Mouse (Mus musculus) intestine, postnatal 0 days (tissue): ENCODE results near the gene Ankrd44. TPM values are rescaled to one million over a fixed set of nuclear protein-coding genes. Genes with fewer than 3 reads are reported as not detected.

Experiments
- ATAC-seq: fragments of 200-750 bp; cut with Nextera tagmentation; 2 replicates; pipeline ENCODE4 v1.8.0; 2017; ENCODE audit warnings: mild to moderate bottlenecking, moderate TSS enrichment, moderate library complexity
- H3K27ac ChIP-seq: fragments of 300-500 bp; sonication (generic); 2 replicates; pipeline ENCODE4 v1.5.1; 2014; ENCODE audit warnings: mild to moderate bottlenecking, low read depth, low read length, moderate library complexity
- H3K27me3 ChIP-seq: fragments of 300-500 bp; sonication (generic); replicated peaks from 2 replicates; pipeline ENCODE4 v1.6.1; 2014; ENCODE audit warnings: low read length, mixed read lengths; ENCODE audit not compliant: control insufficient read depth, insufficient read depth
- H3K36me3 ChIP-seq: fragments of 300-500 bp; sonication (generic); 2 replicates; pipeline ENCODE4 v1.6.1; 2014; ENCODE audit warnings: mild to moderate bottlenecking, moderate library complexity; ENCODE audit not compliant: control insufficient read depth, insufficient read depth
- H3K4me1 ChIP-seq: fragments of 300-500 bp; sonication (generic); replicated peaks from 2 replicates; pipeline ENCODE4 v1.6.1; 2014; ENCODE audit warnings: antibody characterized with exemption, low read length, mixed read lengths; ENCODE audit not compliant: control insufficient read depth, insufficient read depth
- H3K4me2 ChIP-seq: fragments of 300-500 bp; sonication (generic); replicated peaks from 2 replicates; pipeline ENCODE4 v1.6.1; 2014; ENCODE audit warnings: low read depth, mild to moderate bottlenecking, moderate library complexity
- H3K4me3 ChIP-seq: fragments of 300-500 bp; sonication (generic); 2 replicates; pipeline ENCODE4 v1.5.1; 2014; ENCODE audit warnings: low read depth, low read length
- H3K9ac ChIP-seq: fragments of 300-500 bp; sonication (generic); 2 replicates; pipeline ENCODE4 v1.6.1; 2014; ENCODE audit warnings: mild to moderate bottlenecking, low read depth, low read length
- H3K9me3 ChIP-seq: fragments of 300-500 bp; sonication (generic); 2 replicates; pipeline ENCODE4 v1.6.1; 2016; ENCODE audit warnings: mixed run types; ENCODE audit not compliant: control insufficient read depth
- CTCF ChIP-seq: sonication (generic); IDR thresholded peaks from 2 replicates; pipeline ENCODE4 v1.5.1; 2016; ENCODE audit warnings: low read depth, mild to moderate bottlenecking, control low read depth, antibody characterized with exemption, moderate library complexity
- WGBS: fragments of 180-500 bp; shearing (Covaris S2); extraction: QIAGEN DNeasy Blood & Tissue Kit; methylation state at CpG from one replicate; pipeline ENCODE4 v1.1.7; 2014; 5-methylcytosine and 5-hydroxymethylcytosine counted together
- polyA plus RNA-seq: library from polyadenylated mRNA; unstranded; fragments of >200 nt; fragmentation: Nextera tagmentation; extraction: Ambion mirVana; gene quantifications from 2 replicates; pipeline ENCODE4 v1.2.1, GENCODE M21; 2015

Gene Ankrd44
- polyA plus RNA-seq, 1 experiment from 2014 or later: 5.5 TPM

DNA sequence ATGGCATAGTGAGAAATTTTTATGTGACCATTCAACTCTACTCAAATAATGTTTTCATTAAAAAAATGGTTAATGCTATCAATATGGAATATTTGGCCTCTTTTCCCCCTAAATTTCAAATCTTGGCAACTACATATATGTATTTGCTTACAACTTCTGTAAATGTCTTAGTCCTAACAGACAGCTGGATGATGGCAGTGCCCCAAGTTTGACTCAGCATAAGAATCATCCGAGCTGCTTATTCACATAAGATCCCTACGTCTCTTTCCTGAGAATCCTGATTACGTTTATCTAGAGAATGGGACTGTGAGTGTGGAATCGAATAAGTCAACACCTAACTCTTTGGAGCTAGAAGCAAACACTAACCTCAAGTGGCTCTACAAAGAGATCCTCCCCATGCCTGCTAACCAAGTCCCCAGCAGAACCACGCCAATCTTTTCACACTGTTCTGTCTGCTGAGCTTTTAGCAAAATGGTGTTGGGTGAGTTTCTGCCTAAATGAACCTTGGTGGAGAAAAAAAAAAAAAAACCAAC lies 96.4 kb downstream of the Ankrd44 start:
- no peaks in the 10 kb centered on the region for H3K36me3 ChIP-seq
- no peak for TF ChIP-seq CTCF
- H3K27me3 ChIP-seq: no peaks in the 10 kb centered on the region
- H3K4me2 ChIP-seq: no peak overlapping the region
- no peaks in the 10 kb centered on the region for H3K4me1 ChIP-seq
- H3K4me3 ChIP-seq: no peak overlapping the region
- no peak overlapping the region for H3K27ac ChIP-seq
- 70% methylated on average over 5 of the region's 5 CpGs for WGBS
- H3K9me3 ChIP-seq: no peaks in the 10 kb centered on the region
- ATAC-seq: no peak
- H3K9ac ChIP-seq: no peak overlapping the region

DNA sequence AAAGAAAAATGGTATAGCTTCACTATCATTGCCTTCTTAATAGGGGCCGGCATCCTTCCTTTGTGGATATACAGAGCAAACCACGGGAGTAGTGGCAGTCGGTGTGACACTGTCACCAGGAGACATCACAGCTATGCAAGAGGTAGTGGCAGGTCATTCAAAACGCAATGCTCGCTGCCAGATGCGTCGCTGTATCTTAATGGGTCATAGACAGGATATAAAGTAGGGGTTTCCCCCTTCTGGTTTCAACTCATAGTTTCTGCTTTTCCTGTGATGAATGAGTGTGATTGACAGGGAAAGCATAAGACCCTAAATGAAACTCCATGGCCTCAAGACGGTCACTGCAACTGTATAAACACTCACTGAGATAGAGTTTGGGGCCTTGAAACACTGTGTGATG lies 98.4 kb downstream of the Ankrd44 start:
- no peak overlapping the region for H3K9ac ChIP-seq
- no peaks in the 10 kb centered on the region for H3K27me3 ChIP-seq
- no peak overlapping the region for H3K27ac ChIP-seq
- H3K9me3 ChIP-seq: no peaks in the 10 kb centered on the region
- WGBS: 80% methylated on average over 8 of the region's 8 CpGs
- H3K4me2 ChIP-seq: no peak overlapping the region
- H3K36me3 ChIP-seq: no peaks in the 10 kb centered on the region
- ATAC-seq: no peak
- H3K4me3 ChIP-seq: no peak overlapping the region
- H3K4me1 ChIP-seq: no peaks in the 10 kb centered on the region
- no peak for TF ChIP-seq CTCF

DNA sequence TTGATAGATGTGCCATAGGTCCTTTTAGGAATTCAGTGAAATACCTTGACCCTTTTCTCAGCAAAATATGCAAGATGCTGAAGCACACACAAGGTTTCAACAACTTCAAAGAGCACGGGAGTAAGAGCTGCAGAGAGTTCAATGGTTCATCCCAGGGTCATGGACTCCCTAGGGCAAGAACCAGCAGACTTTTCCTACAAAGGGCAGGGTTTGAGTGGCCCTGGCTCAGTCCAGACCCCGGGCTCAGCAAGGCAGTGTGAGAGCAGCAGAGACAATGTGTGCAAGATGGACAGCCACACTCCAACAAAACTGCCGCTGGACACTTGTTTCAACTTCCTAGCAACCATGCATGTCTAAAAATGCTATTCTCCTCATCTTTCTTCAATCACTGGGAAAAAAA lies 98.8 kb downstream of the Ankrd44 start:
- no peaks in the 10 kb centered on the region for H3K36me3 ChIP-seq
- no peak for ATAC-seq
- no peak overlapping the region for H3K4me2 ChIP-seq
- H3K4me1 ChIP-seq: no peaks in the 10 kb centered on the region
- 63% methylated on average over 3 of the region's 3 CpGs for WGBS
- H3K27ac ChIP-seq: no peak overlapping the region
- no peaks in the 10 kb centered on the region for H3K27me3 ChIP-seq
- no peak overlapping the region for H3K9ac ChIP-seq
- H3K9me3 ChIP-seq: no peaks in the 10 kb centered on the region
- no peak for TF ChIP-seq CTCF
- H3K4me3 ChIP-seq: no peak overlapping the region

DNA sequence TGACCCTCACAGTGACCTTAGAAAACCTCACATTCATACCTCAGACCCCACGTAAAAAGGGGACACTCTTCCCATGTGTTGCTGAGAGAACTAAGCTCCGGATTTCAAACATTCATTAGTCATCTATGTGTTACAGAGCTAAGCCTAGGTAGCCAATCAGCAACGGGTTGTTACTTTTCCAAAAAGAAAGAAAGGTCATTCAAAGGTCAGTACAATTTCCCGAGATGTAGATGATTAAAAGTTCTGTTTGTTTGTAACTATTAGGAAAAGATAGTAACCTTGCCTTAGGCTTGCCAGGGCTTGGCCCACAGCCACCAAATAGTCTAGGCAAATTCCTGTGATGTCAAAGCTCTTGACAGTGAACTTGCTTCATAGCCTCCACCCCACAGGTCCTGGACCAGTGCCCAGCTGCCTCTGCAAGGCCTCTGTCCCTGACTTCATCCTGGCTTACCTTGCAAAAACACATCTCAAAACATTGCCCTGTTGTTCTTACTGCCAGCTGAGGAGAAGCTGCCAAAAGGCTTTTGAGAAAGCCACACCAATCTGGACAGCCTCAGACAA lies 99.7 kb downstream of the Ankrd44 start:
- H3K4me3 ChIP-seq: no peak overlapping the region
- 40% methylated on average over 4 of the region's 4 CpGs for WGBS
- H3K9ac ChIP-seq: no peak overlapping the region
- H3K27ac ChIP-seq: no peak overlapping the region
- TF ChIP-seq CTCF: no peak
- H3K27me3 ChIP-seq: no peaks in the 10 kb centered on the region
- H3K4me2 ChIP-seq: no peak overlapping the region
- ATAC-seq: no peak
- no peaks in the 10 kb centered on the region for H3K36me3 ChIP-seq
- no peaks in the 10 kb centered on the region for H3K4me1 ChIP-seq
- H3K9me3 ChIP-seq: no peaks in the 10 kb centered on the region

DNA sequence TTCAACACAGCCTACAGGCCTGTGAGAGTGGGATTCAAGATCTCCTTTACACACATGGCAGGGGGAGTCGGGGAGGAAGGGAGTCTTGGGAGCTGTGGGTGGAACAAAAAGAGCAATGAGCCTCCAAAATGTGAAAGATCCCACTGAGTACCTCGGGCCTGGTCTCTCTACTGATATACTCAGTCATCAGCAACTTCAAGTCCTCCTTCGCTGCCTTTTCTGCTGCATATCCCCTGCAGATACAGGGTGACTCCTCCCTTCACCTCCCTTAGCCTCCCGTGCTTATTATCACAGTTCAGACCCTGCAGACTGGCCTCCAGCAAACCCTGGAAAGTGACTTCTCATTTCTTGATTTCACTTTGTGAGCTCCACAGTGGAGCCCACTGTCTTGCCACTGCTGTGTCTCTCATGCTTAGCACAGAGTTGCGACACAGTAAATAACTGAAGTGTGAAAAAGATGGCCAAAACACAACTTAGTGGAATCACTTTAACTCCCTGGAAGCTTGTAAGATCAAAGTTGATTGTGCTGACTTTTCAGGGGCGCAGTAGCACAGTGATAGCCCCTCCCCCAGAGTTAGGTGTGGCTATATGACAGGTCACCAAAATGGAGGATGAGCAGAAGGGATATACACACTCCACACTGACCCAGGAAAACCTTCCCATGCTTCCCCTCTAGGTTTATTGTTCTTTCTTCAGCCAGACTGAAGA lies 100.3 kb downstream of the Ankrd44 start:
- Histone ChIP-seq H3K36me3 (no peaks in the 10 kb centered on the region), H3K9me3 (no peaks in the 10 kb centered on the region), H3K27ac (no peak overlapping the region), H3K9ac (no peak overlapping the region), H3K4me2 (no peak overlapping the region), H3K4me1 (no peaks in the 10 kb centered on the region), H3K27me3 (no peaks in the 10 kb centered on the region), H3K4me3 (no peak overlapping the region)
- TF ChIP-seq CTCF: no peak
- 66% methylated on average over 6 of the region's 6 CpGs for WGBS
- ATAC-seq: no peak

DNA sequence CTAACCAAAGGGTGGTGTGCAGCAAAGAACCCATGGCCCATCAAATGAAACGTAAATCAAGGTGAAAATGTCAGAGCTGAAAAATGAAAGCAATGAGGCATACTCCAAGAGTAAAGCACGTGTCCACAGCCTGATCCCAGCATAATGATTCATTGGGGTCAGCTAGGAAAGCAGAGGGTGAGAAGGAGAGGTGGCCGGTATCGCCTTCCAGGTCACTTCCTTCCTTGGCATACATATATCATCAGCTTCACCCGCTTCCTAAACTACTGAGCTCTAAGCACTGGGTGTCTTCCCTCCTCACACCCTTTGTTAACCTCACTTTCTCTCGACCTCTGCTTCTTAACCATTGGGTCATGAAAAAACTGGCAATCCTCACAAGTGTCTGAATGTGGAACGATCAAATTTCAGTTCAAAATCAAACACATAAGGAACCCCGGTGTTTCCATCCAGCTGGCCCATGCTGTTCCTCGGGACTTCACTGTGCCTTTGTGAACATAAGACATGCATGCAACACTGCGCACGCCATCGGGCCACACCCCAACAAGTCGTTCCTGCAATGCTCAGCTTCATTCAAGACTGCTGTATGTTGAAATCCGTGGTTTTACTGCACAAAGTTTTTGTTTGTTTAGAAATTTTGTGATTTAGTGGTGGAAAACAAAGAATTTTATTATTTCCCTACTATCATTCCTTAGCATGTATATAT lies 101.9 kb downstream of the Ankrd44 start:
- no peaks in the 10 kb centered on the region for H3K4me1 ChIP-seq
- no peak for TF ChIP-seq CTCF
- no peak overlapping the region for H3K9ac ChIP-seq
- H3K27ac ChIP-seq: no peak overlapping the region
- H3K4me2 ChIP-seq: no peak overlapping the region
- H3K4me3 ChIP-seq: no peak overlapping the region
- no peaks in the 10 kb centered on the region for H3K27me3 ChIP-seq
- ATAC-seq: no peak
- H3K36me3 ChIP-seq: no peaks in the 10 kb centered on the region
- 72% methylated on average over 14 of the region's 14 CpGs for WGBS
- H3K9me3 ChIP-seq: no peaks in the 10 kb centered on the region
